Mouse (Mus musculus): ENCODE measurements around the gene Ppm1h. TPM values are rescaled to one million over a fixed set of nuclear protein-coding genes. Genes with fewer than 3 reads are reported as not detected.

Gene Ppm1h
- polyA plus RNA-seq, 1 experiment from 2014 or later = 5.9 TPM

DNA sequence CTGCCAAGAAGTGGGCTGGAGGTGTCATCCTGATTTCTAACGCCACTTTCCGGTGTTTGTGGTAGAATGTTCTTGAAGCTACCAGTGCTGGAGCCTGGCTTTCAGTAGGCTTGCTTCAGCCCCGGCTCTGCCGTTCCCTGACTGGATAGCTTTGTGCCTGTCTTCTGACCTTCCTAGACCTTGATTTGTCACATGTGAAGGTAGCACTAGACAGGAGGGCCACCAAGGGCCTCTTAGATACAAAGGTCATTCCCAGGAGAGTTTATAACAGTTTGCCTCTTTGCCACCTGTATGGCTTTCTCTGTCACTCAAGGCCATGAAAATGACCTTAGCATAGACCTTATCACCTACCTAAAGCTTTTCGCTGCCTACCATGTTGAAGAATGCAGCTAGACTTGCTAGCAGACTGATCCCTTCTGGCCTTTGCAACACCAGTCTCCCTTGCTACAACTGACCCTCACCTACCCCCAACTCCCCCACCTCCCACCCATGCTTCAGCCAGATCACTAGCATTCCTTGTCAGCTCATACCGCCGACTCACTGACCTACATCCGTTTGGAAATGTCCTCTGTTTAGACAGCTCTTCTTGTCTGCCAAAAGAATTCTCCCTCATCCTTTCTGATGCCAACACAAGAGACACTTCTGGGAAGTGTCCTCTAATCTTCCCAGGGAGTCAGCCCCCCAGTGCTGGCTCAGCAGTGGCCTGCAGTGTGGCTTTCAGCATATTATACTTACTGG lies 180.5 kb downstream of the Ppm1h start:
- Histone ChIP-seq H3K27ac (ENCODE audit: low read depth, low read length) (no peak overlapping the region), H3K36me3 (ENCODE audit: control insufficient read depth, insufficient read depth, low read length) (no peaks in the 10 kb centered on the region), H3K4me1 (ENCODE audit: control insufficient read depth, insufficient read depth, low read length) (peaks cover 2% of the 10 kb centered on the region; the same call in 1 of the 2 replicates), H3K9me3 (ENCODE audit: control insufficient read depth, low read length) (no peaks in the 10 kb centered on the region), H3K4me3 (ENCODE audit: low read depth, low read length) (no peak overlapping the region), H3K9ac (ENCODE audit: low read length) (no peak overlapping the region), H3K4me2 (no peak overlapping the region), H3K27me3 (ENCODE audit: control insufficient read depth, insufficient read depth, low read length) (no peaks in the 10 kb centered on the region)
- ATAC-seq (ENCODE audit: low FRiP score) (no peak), DNase-seq (ENCODE audit: low spot score, missing footprints) (no peak)
- 83% methylated on average over 8 of the region's 8 CpGs for WGBS

DNA sequence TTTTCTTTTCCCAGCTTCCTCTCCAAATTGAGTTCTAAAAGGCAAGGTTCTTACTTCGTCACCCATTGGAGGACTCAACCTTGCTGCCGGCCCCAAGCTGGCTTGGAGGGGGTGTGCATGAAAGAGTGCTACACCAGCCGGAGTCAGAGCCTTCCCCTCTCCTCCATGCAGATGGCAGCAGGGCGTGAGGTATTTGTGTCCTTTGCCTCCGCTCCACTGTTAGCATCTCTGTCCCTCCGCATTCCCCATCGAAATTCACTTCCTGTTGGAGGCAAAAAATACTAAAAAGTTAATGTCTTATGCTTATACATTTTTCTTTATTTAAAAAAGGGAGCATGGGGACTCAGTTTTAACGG lies 181.1 kb downstream of the Ppm1h start:
- no peak overlapping the region for H3K4me3 ChIP-seq (ENCODE audit: low read depth, low read length)
- ATAC-seq (ENCODE audit: low FRiP score) (no peak; the same call in 1 of the 2 replicates), DNase-seq (ENCODE audit: low spot score, missing footprints) (no peak)
- H3K27ac ChIP-seq (ENCODE audit: low read depth, low read length) = no peak overlapping the region
- no peak overlapping the region for H3K4me2 ChIP-seq
- no peaks in the 10 kb centered on the region for H3K36me3 ChIP-seq (ENCODE audit: control insufficient read depth, insufficient read depth, low read length)
- 64% methylated on average over 8 of the region's 8 CpGs for WGBS
- no peaks in the 10 kb centered on the region for H3K27me3 ChIP-seq (ENCODE audit: control insufficient read depth, insufficient read depth, low read length)
- peaks cover 2% of the 10 kb centered on the region; the same call in 1 of the 2 replicates for H3K4me1 ChIP-seq (ENCODE audit: control insufficient read depth, insufficient read depth, low read length)
- H3K9ac ChIP-seq (ENCODE audit: low read length) = no peak overlapping the region
- H3K9me3 ChIP-seq (ENCODE audit: control insufficient read depth, low read length) = no peaks in the 10 kb centered on the region

DNA sequence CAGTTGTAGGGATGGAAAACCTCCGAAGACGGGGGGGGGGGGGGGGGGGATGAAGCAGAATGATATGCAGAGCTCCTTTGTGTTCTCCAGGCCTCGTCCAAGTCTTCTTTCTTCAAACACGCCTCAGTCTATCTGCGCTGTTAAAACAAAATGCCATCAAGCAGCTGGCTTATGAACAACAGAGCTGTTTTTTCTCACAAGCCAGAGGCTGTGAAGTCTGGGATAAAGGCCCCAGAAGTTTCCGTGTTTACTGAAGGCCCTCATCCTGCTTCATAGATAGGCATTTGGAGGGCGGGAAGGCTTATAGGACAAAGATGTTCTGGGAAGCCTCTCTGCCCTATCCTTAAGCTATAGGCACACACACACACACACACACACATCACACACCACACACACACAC lies 181.5 kb downstream of the Ppm1h start:
- DNase-seq (ENCODE audit: low spot score, missing footprints) = no peak
- Histone ChIP-seq H3K36me3 (ENCODE audit: control insufficient read depth, insufficient read depth, low read length) (no peaks in the 10 kb centered on the region), H3K9ac (ENCODE audit: low read length) (no peak overlapping the region), H3K9me3 (ENCODE audit: control insufficient read depth, low read length) (no peaks in the 10 kb centered on the region), H3K27ac (ENCODE audit: low read depth, low read length) (no peak overlapping the region), H3K4me3 (ENCODE audit: low read depth, low read length) (no peak overlapping the region), H3K4me2 (no peak overlapping the region), H3K27me3 (ENCODE audit: control insufficient read depth, insufficient read depth, low read length) (no peaks in the 10 kb centered on the region), H3K4me1 (ENCODE audit: control insufficient read depth, insufficient read depth, low read length) (peaks cover 2% of the 10 kb centered on the region; the same call in 1 of the 2 replicates)
- 51% methylated on average over 7 of the region's 7 CpGs for WGBS
- ATAC-seq (ENCODE audit: low FRiP score) = peak; percentile 61

DNA sequence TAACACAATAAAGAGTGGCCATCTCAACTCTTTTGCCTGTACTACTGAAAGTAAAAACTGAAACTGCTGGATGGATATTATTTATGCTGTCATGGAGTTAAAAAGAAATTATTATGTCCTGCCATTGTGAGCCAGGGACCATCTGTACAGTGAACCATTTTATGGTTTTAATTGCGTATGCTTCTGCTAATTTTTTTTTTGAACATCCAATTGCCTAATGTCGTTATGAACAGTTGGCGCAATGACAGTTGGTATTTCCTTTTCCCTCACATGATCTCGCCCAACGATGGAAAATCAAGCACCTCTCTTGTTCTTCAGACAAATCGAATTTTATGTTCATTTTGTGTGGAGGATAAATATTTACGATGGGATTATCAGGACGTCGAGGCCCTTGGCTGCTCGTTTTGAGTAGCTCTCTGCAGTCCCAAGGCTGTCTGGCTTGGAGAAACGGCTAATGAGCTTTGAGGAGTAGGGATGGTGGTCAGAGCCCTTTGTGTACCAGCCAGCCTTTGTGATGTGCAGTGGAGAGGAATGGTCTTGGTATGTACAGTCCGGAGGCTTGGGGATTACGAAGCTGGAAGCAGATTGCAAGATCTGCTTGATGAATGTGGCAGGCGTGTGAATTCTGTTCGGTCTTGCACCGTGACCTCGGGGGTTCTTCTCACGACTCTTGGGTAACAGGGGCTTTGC lies 183.3 kb downstream of the Ppm1h start:
- H3K9me3 ChIP-seq (ENCODE audit: control insufficient read depth, low read length) = no peaks in the 10 kb centered on the region
- H3K9ac ChIP-seq (ENCODE audit: low read length) = no peak overlapping the region
- no peak overlapping the region for H3K4me3 ChIP-seq (ENCODE audit: low read depth, low read length)
- DNase-seq (ENCODE audit: low spot score, missing footprints) = no peak
- H3K27ac ChIP-seq (ENCODE audit: low read depth, low read length) = peak overlapping the region; percentile 26; the same call in 1 of the 2 replicates
- H3K36me3 ChIP-seq (ENCODE audit: control insufficient read depth, insufficient read depth, low read length) = no peaks in the 10 kb centered on the region
- H3K27me3 ChIP-seq (ENCODE audit: control insufficient read depth, insufficient read depth, low read length) = no peaks in the 10 kb centered on the region
- WGBS = 79% methylated on average over 18 of the region's 18 CpGs
- ATAC-seq (ENCODE audit: low FRiP score) = peak; percentile 57
- H3K4me2 ChIP-seq = no peak overlapping the region
- peaks cover 2% of the 10 kb centered on the region; the same call in 1 of the 2 replicates for H3K4me1 ChIP-seq (ENCODE audit: control insufficient read depth, insufficient read depth, low read length)

DNA sequence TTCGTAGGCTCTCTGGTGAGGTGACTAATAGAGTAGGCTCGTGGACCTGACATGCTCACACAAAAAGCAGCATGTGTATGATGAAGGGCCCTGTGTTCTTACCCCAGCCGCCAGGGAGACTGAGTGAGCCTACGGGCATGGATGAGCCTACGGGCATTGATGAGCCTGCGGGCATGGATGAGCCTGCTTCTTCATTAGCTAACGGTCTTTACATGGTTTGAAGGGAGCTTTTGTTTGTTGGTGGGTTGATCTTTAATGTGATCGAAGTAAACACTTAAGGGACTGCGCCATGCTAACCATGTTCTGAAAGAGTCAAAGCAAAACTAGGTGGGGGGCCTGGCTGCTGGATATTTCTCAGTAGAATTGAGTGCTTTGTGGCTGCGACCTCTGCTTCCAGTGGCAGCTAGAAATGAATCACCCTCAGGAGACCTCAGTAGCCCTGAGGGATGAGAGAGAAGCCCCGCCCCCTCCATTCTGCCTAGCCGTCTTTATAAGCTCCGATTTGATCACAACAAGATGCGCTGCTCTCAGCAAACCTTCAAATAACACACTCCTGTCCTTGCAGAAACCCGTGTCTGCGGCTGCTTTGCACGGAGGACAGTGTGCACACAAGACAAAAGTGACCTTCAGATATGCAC lies 183.9 kb downstream of the Ppm1h start:
- Histone ChIP-seq H3K36me3 (ENCODE audit: control insufficient read depth, insufficient read depth, low read length) (no peaks in the 10 kb centered on the region), H3K4me2 (no peak overlapping the region), H3K27me3 (ENCODE audit: control insufficient read depth, insufficient read depth, low read length) (no peaks in the 10 kb centered on the region), H3K9me3 (ENCODE audit: control insufficient read depth, low read length) (no peaks in the 10 kb centered on the region), H3K4me3 (ENCODE audit: low read depth, low read length) (no peak overlapping the region), H3K27ac (ENCODE audit: low read depth, low read length) (peak overlapping the region; percentile 26; the same call in 1 of the 2 replicates), H3K9ac (ENCODE audit: low read length) (no peak overlapping the region), H3K4me1 (ENCODE audit: control insufficient read depth, insufficient read depth, low read length) (peaks cover 2% of the 10 kb centered on the region; the same call in 1 of the 2 replicates)
- ATAC-seq (ENCODE audit: low FRiP score) (peak; percentile 31), DNase-seq (ENCODE audit: low spot score, missing footprints) (no peak)
- WGBS = 85% methylated on average over 17 of the region's 17 CpGs

DNA sequence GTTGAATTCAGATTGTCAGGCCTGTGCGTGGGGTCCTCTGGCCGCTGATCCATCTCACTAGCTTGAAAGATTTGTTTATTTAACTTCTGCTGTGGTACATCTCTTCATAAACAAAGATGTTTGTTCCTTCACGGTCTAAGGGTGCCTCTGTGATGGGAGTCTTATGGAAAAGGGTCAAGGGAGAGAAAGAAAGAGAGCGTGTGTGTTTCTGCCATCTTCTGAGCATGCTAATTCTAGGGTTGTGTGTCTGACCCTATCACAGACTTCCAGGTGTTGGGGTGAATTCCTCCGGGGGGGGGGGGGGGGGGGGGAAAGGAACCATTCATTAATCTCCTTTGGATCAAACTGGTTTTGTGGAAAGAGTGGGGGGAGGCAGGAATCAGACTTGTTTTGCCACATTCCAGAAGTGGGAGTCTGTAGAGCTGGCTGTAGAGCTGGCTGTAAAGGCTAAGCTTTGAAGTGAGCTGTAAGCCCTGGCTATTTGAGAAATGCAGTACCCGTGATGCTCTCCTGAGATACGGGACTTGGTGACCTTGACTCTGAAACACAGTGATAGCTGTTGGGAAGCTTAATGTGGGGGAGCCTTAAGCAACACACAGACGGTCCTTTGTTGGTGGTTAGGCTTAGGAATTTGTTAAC lies 191.4 kb downstream of the Ppm1h start:
- Histone ChIP-seq H3K36me3 (ENCODE audit: control insufficient read depth, insufficient read depth, low read length) (no peaks in the 10 kb centered on the region), H3K4me3 (ENCODE audit: low read depth, low read length) (no peak overlapping the region), H3K27me3 (ENCODE audit: control insufficient read depth, insufficient read depth, low read length) (no peaks in the 10 kb centered on the region), H3K4me2 (no peak overlapping the region), H3K4me1 (ENCODE audit: control insufficient read depth, insufficient read depth, low read length) (no peaks in the 10 kb centered on the region), H3K9me3 (ENCODE audit: control insufficient read depth, low read length) (no peaks in the 10 kb centered on the region), H3K9ac (ENCODE audit: low read length) (no peak overlapping the region), H3K27ac (ENCODE audit: low read depth, low read length) (no peak overlapping the region)
- 66% methylated on average over 7 of the region's 8 CpGs for WGBS
- DNase-seq (ENCODE audit: low spot score, missing footprints) (no peak), ATAC-seq (ENCODE audit: low FRiP score) (no peak)

DNA sequence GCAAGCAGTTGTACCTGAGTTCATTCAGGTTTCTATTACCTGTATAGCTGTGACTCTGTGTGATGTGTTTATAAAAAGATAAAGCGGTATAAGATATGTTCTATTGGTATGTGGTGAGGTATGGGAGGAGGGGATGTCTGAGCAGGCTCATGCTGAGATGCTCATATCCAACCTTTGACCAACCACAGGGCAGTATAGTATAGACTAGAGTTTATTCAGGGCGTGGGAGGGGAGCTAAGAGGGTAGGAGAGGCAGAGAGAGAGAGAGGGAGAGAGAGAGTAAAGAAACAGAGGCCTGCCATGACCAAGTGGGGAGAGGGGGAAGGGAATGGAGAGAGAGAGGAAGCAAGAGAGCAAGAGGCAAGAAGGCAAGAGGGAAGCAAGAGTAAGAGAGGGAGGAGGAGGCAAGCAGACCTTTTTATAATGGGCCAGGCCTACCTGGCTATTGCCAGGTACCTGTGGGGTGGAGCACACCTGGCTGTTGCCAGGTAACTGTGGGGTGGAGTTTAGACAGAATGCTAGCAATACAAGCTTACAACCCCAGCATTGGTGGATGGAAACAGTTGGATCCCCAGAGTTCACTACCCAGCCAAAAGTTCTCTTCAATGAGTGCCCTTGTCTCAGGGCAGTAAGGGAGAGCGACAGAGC lies 192.4 kb downstream of the Ppm1h start:
- H3K4me3 ChIP-seq (ENCODE audit: low read depth, low read length) = no peak overlapping the region
- no peaks in the 10 kb centered on the region for H3K9me3 ChIP-seq (ENCODE audit: control insufficient read depth, low read length)
- H3K27me3 ChIP-seq (ENCODE audit: control insufficient read depth, insufficient read depth, low read length) = no peaks in the 10 kb centered on the region
- ATAC-seq (ENCODE audit: low FRiP score) = no peak
- no peaks in the 10 kb centered on the region for H3K4me1 ChIP-seq (ENCODE audit: control insufficient read depth, insufficient read depth, low read length)
- DNase-seq (ENCODE audit: low spot score, missing footprints) = no peak
- no peak overlapping the region for H3K9ac ChIP-seq (ENCODE audit: low read length)
- H3K36me3 ChIP-seq (ENCODE audit: control insufficient read depth, insufficient read depth, low read length) = no peaks in the 10 kb centered on the region
- H3K4me2 ChIP-seq = no peak overlapping the region
- no peak overlapping the region for H3K27ac ChIP-seq (ENCODE audit: low read depth, low read length)
- WGBS = 80% methylated on average over 3 of the region's 3 CpGs

DNA sequence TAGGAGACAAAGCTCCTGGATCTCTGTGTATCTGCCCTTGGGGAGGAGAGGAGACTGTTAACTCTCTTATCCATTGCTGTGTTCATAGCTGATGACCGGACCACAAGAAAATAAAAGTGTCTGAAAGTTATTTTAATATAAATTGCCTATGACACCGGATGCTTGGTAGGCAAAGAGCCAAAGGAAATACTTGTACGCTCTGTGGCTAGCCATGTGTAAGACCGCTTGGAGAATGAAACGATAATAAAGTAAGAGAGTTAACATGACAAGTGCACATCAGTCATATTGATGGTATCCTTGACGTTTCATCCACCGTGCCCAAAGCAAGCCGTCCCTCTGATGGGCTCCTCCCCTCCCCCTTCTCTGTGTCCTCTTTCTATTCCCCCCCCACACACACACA lies 194.2 kb downstream of the Ppm1h start:
- WGBS = 93% methylated on average over 8 of the region's 8 CpGs

More for the DNA sequence above, 194.2 kb downstream of the Ppm1h start:
- Histone ChIP-seq H3K9me3 (ENCODE audit: control insufficient read depth, low read length) (no peaks in the 10 kb centered on the region), H3K27ac (ENCODE audit: low read depth, low read length) (no peak overlapping the region), H3K9ac (ENCODE audit: low read length) (no peak overlapping the region), H3K27me3 (ENCODE audit: control insufficient read depth, insufficient read depth, low read length) (no peaks in the 10 kb centered on the region), H3K4me2 (no peak overlapping the region), H3K4me3 (ENCODE audit: low read depth, low read length) (no peak overlapping the region), H3K4me1 (ENCODE audit: control insufficient read depth, insufficient read depth, low read length) (no peaks in the 10 kb centered on the region), H3K36me3 (ENCODE audit: control insufficient read depth, insufficient read depth, low read length) (no peaks in the 10 kb centered on the region)
- no peak for DNase-seq (ENCODE audit: low spot score, missing footprints)
- no peak for ATAC-seq (ENCODE audit: low FRiP score)

All from midbrain, embryonic 11.5 days (tissue).